Mouse (Mus musculus) kidney, adult 18-20 months (tissue): ENCODE measurements around the gene Utp20.
"Not testable (repeated sequence)": the region's sequence is repeated elsewhere in the genome, so short reads cannot be mapped to it uniquely, and the experiment has no call there.

Experiments used
- DNase-seq: peaks from one replicate; pipeline ENCODE4 v3.0.0; 2021

The Utp20 gene

GRCm38 (mm10) chr10:88826188-88826946 lies at the start of gene Utp20:
Gene Utp20, minus strand, starts transcription at chr10:88826804.
- DNase-seq: peak; percentile 86

DNA sequence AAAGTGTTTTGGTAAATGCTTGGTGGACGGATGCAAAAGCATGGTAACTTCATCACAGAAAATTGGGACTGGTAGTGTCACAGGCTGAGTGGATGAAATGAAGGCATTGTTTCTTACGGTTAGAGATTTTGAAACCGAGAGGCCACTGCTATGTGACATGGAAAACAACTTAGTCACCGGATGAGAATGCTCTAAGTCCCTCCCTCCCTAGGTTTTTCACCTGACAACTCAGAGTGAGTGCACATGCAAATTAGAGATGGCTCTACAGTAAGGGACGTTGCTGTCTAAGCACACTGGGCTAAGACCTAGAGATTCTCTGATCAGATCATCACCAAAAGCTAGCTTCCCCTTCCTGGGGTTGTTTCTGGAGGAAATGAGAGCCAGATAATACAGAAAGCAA lies 48.3 kb upstream of the Utp20 start:
- DNase-seq: no peak

DNA sequence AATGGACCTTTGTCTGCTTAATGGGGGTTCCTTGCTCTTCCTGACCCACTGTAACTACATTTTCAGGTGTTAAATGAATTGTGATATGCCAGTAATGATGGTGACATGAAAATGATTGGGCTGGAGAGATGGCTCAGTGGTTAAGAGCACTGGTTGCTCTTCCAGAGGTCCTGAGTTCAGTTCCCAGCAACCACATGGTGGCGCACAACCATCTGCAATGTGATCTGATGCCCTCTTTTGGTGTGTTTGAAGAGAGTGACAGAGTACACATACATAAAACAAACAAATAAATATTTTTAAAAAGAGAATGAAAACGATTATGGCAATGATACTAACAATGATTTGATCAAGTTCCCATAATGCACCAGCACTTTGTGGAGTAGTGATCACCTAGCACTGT lies 39.4 kb upstream of the Utp20 start:
- DNase-seq: no peak

- no peak for DNase-seq
These were observed 35.7 kb upstream of the Utp20 start for GRCm38 (mm10) chr10:88862293-88862692.

- DNase-seq: no peak
These were observed 34.8 kb upstream of the Utp20 start for GRCm38 (mm10) chr10:88861416-88861815.

GRCm38 (mm10) chr10:88860911-88861310 lies 34.3 kb upstream of the Utp20 start:
- DNase-seq: no peak

DNA sequence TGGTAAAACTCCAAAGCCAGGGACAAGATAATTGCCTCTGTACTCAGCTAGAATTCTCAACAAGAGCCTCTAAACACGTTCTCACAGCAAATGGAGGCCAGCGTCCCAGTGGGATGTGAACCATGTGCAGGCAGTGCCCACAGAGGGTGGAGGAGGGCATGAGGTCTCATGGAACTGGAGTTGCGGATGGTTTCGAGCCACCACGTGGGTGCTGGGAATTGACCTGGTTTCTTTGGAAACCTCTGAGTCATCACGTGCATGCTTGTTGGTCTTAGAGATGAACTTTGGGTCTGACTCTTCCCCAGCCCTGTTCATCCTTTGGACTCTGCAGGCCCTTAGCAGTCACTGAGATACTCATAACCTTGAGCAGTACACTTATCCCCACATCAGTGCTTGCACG lies 26.7 kb upstream of the Utp20 start:
- DNase-seq: peak; percentile 50

DNA sequence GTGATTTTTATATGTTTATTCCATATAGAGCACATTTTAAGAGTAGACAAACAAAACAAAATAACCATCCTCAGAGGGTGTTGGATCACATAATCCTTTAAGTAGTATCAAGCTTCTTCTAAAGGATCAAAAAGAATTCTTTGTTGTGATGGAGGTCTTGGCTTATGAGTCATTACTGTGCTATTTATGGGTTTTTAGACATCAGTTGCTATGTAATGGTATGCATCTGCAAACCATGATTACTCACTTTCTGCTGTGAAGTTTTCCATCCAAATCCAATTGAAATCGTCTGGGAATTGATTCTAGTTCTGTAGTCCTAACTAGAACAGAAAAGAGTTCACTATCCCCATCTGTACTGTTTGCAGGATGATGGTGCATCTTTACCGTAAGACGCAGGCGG lies 23.4 kb upstream of the Utp20 start:
- no peak for DNase-seq

DNA sequence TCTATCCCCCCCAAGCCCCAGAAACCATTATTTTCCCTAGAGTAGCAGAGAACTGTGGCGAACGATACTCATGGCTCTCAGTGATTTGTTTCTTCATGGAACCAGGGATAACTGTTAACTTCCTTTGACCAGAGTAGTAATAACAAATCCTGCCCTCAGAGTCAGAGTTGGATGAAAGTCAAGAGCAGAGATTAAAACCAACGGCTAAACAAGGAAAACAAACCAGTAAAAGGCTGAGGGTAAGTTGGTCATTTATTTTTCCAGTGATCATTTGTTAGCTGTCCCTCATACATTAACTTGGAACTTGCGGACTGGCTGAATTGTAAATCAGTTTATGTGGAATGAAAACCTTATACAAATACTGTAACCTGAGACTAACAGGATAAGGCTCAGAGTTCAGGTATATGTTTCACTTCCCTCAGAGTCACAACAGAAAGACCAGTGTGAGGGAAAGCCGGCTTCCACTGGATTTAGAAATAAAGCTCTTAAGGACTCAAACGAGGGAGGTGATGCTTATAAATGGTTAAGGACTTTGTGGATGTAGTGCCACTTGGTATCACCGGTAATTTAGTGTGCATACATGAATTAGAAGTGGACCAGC lies 22.4 kb upstream of the Utp20 start:
- DNase-seq: no peak

- DNase-seq: peak; percentile 21
These were observed 7.6 kb upstream of the Utp20 start for GRCm38 (mm10) chr10:88834227-88834626.

DNA sequence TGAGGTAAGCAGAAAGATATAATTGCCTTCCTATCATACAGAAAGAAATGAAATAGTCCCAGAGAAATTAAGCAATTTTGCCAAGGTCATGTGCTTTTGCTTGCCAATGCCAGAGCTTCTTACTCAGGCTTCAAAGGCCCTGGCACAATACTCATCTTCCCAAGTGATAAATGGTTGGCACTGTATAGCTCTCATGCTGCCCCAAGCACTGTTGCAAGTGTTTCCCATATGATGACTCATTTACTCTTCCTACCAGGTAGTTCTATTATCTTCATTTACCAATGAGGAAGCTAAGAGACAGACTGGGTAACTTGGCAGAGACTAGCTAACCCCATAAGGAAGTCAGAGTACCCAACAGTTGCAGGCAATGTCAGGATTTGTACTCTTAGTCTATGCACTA lies 1.8 kb upstream of the Utp20 start:
- DNase-seq: no peak

- no peak for DNase-seq
These were observed 992 bp upstream of the Utp20 start for GRCm38 (mm10) chr10:88827596-88827995.

DNA sequence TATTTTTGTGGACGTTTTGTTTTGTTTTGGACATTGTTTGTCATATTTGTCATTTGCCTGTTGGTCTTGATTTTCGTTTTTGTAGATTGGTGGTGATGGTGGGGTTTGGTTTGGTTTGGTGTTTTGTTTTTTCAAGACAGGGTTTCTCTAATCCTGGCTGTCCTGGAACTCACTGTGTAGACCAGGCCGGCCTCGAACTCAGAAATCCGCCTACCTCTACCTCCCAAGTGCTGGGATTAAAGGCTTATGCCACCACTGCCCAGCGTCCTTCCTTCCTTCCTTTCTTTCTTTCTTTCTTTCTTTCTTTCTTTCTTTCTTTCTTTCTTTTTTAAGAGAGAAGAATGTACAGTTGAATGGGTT lies 323 bp upstream of the Utp20 start:
- DNase-seq: not testable (repeated sequence)

GRCm38 (mm10) chr10:88817335-88817734 lies 9.3 kb downstream of the Utp20 start:
- no peak for DNase-seq

GRCm38 (mm10) chr10:88815256-88815655 lies 11.3 kb downstream of the Utp20 start:
- DNase-seq: no peak

DNA sequence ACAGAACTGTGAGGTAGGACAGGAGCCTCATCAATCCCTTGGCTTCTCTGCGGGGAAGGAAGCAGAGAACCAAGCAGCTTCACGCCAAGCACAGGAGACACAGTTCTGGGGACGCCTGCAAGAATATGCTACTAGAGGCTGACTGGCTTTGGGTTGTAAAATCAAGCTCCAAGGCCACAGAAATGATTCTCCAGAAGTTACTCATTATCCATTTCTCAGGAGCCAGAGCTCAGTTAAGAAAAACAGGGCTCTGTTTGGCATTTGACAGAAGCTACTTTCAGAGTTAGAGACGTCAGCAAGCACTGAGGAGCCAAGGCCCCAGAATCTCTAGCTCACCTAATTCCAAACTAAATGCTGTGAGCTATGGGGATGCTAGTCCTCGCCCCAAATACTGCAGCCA lies 14.9 kb downstream of the Utp20 start:
- DNase-seq: peak; percentile 48

- DNase-seq: no peak
These were observed 24.4 kb downstream of the Utp20 start for GRCm38 (mm10) chr10:88802236-88802635.

GRCm38 (mm10) chr10:88799381-88799780 lies 27.2 kb downstream of the Utp20 start:
- DNase-seq: no peak

DNA sequence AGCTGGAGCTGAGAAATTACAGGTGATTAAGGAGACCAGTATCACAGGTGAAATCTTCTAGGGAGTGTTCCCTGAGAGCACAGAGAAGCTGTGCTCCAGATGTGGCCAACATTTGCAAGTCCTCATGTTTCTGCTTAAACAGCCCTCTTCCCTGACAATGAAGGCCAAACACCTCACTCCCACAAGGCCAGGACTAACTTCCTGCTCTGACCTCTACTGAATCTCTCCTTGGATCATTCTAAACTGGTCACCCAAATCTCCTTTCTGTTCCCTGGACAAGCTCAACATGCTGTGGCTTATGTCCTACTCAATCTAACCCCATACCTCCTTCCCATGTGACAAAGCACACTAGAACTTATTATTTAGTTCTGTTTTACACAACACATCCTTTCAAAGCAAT lies 29.2 kb downstream of the Utp20 start:
- DNase-seq: no peak

- no peak for DNase-seq
These were observed 29.7 kb downstream of the Utp20 start for GRCm38 (mm10) chr10:88796939-88797338.

- DNase-seq: no peak
These were observed 31.4 kb downstream of the Utp20 start for GRCm38 (mm10) chr10:88795226-88795625.

DNA sequence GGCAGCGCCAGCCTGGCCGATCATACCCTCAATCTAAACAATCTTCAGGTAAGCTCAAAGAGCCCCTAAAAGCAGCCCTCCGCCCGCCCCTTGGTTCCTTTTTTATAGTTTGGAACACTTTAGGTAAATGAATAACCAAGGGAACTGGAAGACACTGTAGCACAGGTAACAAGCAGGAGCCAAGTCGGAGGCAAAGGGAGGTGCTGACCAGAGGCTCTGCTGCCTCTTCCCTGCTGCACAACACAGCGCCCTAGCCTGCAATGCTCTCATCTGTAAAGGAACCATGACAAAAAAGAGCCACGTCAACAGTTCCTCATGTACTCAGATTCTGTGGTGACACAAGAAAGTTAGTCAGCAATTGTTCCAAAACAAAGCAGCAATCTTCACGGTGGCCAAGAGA lies 32.0 kb downstream of the Utp20 start:
- DNase-seq: peak; percentile 37

DNA sequence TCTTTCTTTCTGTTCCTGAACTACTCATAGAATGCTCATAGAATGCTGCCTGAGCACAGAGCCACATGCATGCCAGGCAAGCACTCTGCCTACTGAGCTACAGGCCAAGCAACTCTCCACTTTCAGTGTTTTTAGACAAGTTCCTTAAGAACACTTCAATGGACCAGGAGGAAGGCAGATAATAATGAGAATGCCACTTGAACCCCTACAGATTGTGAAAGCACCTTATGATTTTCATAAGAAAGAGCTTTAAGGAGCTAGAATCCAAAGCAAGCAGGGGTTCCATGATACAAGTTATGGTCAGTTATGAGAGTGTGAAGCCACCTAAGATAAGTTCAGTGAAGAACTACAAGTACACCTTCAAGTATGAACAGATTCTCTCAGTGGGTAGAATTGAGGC lies 32.9 kb downstream of the Utp20 start:
- no peak for DNase-seq

- DNase-seq: peak; percentile 54
These were observed 42.1 kb downstream of the Utp20 start for GRCm38 (mm10) chr10:88784513-88784931.

- DNase-seq: peak; percentile 10
These were observed 42.7 kb downstream of the Utp20 start for GRCm38 (mm10) chr10:88783941-88784340.
